Mouse (Mus musculus) macrophage (primary cell): ENCODE measurements around the gene Camta1. TPM values are rescaled to one million over a fixed set of nuclear protein-coding genes. Genes with fewer than 3 reads are reported as not detected.

Source experiments
- H3K27ac ChIP-seq: fragments of 350-480 bp; formaldehyde crosslinking; 2 replicates; pipeline ENCODE4 v1.9.0; 2021
- H3K36me3 ChIP-seq: fragments of 350-480 bp; formaldehyde crosslinking; 2 replicates; pipeline ENCODE4 v1.9.0; 2021; ENCODE audit errors: inconsistent target
- H3K4me3 ChIP-seq: fragments of 350-480 bp; formaldehyde crosslinking; 2 replicates; pipeline ENCODE4 v1.9.0; 2021; ENCODE audit errors: inconsistent target
- H3K79me2 ChIP-seq: fragments of 350-480 bp; formaldehyde crosslinking; 2 replicates; pipeline ENCODE4 v1.9.0; 2021; ENCODE audit errors: inconsistent target
- WGBS: methylation state at CpG from one replicate; pipeline ENCODE4 v1.1.7; 2026; ENCODE audit warnings: inconsistent platforms; ENCODE audit not compliant: missing documents; 5-methylcytosine and 5-hydroxymethylcytosine counted together
- polyA plus RNA-seq: library from polyadenylated mRNA; stranded (reverse); fragments of 250-400 nt; gene quantifications from 3 replicates; pipeline ENCODE4 v1.2.4, GENCODE M21; 2018; ENCODE audit warnings: inconsistent platforms

Camta1 gene
- polyA plus RNA-seq, 1 experiment from 2014 or later: 8.7 TPM

DNA sequence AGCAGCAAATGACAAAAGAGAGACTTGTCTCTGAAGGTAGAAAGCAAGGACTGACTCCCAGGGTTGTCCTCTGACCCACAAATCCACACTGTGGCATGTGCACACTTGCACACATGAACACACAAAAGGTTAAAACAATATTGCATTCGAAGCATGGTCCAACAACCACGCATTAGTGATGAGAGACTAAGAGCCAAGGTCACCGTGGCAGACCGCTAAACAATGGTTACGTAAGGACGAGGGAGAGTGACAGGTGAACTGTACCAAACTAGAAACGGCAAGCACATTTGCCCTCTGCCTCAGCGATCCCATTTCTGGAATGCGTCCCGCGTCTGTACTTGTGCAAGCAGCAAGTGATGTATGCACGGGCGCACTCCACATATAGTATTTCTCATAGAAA, 525.3 kb downstream of the Camta1 start:
- Histone ChIP-seq H3K36me3 (no peaks in the 10 kb centered on the region), H3K79me2 (no peaks in the 10 kb centered on the region), H3K27ac (no peak overlapping the region), H3K4me3 (no peak overlapping the region)
- WGBS: 86% methylated on average over 13 of the region's 13 CpGs

DNA sequence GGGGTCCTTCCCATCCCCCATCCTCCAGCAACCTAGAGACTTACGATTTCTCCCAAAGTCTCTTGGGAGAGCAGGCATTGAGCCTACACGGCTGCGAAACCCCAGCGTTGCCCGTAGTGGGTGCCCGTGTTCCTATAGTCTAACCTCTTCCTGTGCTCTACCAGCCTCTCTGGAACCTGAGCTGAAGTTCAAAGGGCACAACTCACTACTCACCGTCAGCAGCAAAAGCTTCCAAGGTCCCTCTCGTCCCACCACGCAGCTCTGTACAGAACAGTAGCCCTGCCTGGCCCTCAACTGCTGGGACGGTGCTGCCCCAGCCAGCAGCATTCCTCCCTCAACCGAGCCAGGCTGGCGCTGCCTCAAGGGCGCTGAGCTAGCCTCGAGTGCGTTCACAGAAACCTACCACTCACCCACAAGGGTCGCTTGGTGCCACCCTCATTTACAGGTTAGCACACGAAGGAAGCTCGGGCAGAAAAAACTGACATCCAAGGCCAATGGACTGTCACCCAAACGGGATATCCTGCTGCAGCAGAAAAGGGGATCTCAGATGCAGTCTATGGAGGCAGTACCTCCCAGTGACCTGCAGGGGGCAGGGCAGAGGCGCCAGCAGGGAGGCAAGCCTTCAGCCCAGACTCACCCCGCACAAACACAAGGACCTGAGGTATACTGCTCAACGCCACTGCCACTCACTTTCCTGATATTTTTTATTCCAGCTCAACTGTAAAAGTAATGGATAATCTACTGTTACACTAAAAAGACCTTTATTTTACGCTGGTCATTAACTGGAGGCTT, 526.5 kb downstream of the Camta1 start:
- H3K27ac ChIP-seq: no peak overlapping the region
- H3K36me3 ChIP-seq: no peaks in the 10 kb centered on the region
- WGBS: 42% methylated on average over 21 of the region's 23 CpGs
- H3K4me3 ChIP-seq: no peak overlapping the region
- H3K79me2 ChIP-seq: no peaks in the 10 kb centered on the region

DNA sequence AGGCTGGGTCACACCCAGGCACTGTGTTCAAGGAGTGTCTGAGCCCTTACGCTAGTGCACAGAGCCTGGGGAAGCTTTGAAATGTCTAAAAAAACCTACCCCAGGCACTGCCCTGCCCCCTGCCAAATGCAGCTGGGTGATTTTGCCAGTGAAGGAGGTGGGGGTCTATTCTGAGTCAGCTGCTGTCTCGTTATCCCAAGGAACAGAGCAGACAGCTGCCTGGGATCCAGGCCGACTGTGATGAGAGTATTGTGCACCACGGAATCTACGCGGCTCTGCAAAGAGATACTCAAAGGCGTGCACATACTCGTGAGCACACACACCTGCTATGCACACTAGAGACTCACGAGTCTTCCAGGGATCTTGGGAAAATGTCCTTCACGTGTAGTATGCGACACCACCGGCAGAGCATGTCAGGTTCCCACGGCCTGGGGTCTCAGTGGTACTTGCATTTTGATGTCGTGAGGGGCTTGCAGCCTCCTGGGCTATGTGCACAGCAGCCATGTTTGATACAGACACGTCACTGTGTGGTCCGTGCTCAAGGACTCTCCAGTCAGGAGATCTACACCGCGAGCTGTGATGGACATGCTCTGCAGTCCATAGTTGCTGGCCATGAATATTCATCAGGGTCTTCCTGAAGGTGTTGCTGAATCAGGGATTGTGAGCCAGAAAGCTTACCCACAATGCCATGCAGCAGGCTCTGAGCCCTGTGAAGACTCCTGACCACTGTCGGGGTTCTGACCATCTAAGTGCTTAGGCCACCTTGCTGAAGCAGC, 529.4 kb downstream of the Camta1 start:
- WGBS: 85% methylated on average over 19 of the region's 19 CpGs
- Histone ChIP-seq H3K27ac (no peak overlapping the region), H3K79me2 (no peaks in the 10 kb centered on the region), H3K36me3 (no peaks in the 10 kb centered on the region), H3K4me3 (no peak overlapping the region)

DNA sequence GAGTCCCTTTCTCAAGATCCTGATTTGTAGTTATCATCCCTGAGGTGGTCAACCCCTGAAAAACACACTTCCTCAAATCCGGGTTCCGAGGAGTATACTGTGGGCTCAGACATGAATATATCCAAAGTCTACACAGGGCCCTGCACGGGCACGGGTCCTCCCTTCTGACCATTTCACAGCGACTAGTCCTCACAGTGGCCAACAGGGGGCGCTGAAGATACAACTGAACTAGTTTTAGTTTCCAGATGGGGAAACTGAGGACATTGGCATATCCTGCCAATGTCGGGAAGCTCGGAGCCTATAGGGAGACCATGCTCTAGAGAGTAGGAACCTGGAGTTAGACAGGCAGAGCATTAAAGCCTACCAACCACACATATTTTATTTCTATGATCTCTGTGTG, 530.7 kb downstream of the Camta1 start:
- 50% methylated on average over 8 of the region's 8 CpGs for WGBS
- Histone ChIP-seq H3K4me3 (no peak overlapping the region), H3K27ac (no peak overlapping the region), H3K36me3 (no peaks in the 10 kb centered on the region), H3K79me2 (no peaks in the 10 kb centered on the region)

DNA sequence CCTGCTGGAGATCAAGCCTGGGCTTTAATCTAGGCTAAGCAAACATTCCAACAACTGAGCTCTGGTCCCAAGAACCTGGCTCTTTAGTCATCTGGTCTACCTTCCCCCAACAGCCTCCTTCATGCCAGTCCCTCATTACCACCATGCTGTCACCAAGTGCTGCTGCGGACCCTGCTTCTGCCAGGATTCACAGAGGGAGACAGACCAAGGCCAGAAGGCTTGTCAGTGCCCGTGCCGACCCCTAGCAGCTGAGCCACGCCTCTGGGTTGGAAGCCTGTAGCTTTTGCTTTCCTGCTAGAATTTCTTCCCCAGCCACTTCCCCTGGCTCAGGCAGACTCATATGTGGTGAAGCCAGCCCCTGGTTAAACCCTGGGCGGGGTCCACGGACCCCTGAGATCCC, 533.6 kb downstream of the Camta1 start:
- Histone ChIP-seq H3K79me2 (no peaks in the 10 kb centered on the region), H3K4me3 (no peak overlapping the region), H3K36me3 (no peaks in the 10 kb centered on the region), H3K27ac (no peak overlapping the region)
- WGBS: 70% methylated on average over 6 of the region's 6 CpGs

DNA sequence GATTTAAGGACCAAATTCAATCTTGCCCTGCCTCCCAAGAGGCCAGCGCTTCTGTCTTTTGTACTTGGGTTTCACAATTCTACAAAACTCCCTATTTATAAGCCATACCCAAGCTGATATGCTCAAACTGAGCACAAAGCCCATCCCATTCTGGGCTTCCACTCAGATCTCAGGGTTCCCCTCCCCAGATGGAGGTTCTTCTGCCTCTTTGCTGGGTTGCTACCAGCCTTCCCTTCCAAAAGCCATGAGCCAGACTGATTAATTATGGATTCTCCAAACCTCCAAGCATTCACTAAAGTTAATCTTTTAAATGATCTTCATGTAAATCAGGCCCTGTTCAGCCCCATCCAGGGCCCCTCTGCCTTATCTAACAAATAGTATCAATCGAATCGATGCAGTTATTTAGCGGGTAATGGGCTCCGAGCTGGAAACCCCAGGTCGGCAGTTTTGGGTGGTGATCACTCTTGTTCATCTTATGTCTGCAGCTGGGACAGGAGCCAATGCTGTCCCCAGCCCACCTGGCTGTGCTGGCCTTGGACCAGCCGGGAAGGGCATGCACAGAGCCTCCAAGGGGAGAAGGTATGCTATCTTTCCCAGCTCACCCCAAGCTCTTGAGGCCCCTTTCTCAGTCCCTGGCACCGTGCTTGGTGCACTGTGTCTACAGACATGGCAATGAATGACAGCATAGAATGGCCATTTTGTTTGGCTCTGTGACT, 534.5 kb downstream of the Camta1 start:
- Histone ChIP-seq H3K27ac (no peak overlapping the region), H3K36me3 (no peaks in the 10 kb centered on the region), H3K79me2 (no peaks in the 10 kb centered on the region), H3K4me3 (no peak overlapping the region)
- WGBS: 95% methylated on average over 8 of the region's 8 CpGs

DNA sequence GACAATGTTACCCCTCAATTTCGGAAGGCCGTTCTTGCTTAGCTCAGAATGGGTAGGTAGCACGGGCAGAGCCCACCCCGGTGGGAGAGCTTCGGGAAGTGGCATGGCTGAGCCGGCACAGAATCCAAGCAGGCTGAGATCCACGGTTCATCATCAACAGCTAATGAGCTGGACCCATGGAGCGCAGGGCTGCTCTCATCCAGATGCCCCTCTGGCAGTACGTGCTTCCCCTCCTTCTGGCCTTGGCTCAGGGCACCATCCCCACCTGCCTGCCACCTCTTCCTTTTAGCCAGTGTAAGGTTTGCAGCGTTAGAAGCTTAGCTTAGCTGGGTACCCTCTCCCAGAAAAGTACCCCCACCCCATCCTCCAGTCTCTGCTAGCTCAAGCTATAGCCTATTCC, 545.2 kb downstream of the Camta1 start:
- H3K79me2 ChIP-seq: no peaks in the 10 kb centered on the region
- H3K4me3 ChIP-seq: no peak overlapping the region
- H3K36me3 ChIP-seq: no peaks in the 10 kb centered on the region
- 79% methylated on average over 10 of the region's 10 CpGs for WGBS
- H3K27ac ChIP-seq: no peak overlapping the region

DNA sequence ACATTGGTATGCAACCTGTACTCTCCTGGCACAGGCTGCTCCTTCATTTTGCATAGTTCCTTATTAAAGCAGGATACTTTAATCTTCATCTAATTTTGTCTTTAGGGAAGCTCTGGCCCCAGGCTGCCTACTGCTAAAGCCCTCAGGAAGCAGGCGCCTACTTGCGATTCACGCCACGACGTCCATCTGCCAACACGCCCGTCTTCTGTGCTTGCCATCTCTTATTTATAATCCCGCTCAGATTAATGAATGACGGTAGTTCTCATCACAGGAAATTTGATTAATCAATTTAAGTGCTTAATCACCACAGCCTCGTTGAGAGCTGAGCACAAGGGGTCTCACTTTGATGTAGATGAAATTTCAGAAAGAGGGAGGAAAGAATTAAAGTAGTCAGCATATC, 546.0 kb downstream of the Camta1 start:
- 88% methylated on average over 10 of the region's 10 CpGs for WGBS
- Histone ChIP-seq H3K79me2 (no peaks in the 10 kb centered on the region), H3K27ac (no peak overlapping the region), H3K36me3 (no peaks in the 10 kb centered on the region), H3K4me3 (no peak overlapping the region)

DNA sequence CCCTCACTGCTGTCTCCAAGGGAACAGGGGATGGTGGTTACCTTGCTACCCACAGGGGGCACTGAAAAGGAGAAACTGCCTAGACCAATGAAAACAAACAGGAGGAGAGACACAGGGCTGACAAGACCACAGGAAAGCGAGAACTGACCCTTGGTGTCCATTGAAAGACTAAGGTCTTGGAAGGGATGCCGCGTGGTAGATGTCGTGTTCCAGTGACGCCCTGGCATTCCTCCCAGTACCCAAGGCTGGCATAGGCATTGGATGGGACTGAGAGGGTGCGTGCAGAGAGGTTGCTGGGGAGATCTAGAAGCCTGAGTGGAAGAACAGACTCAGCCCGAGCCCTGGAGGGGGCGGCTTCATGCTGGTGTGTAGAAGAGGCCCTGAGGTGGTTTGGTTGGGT, 550.9 kb downstream of the Camta1 start:
- Histone ChIP-seq H3K4me3 (no peak overlapping the region), H3K36me3 (no peaks in the 10 kb centered on the region), H3K79me2 (no peaks in the 10 kb centered on the region), H3K27ac (no peak overlapping the region)
- 92% methylated on average over 8 of the region's 8 CpGs for WGBS

DNA sequence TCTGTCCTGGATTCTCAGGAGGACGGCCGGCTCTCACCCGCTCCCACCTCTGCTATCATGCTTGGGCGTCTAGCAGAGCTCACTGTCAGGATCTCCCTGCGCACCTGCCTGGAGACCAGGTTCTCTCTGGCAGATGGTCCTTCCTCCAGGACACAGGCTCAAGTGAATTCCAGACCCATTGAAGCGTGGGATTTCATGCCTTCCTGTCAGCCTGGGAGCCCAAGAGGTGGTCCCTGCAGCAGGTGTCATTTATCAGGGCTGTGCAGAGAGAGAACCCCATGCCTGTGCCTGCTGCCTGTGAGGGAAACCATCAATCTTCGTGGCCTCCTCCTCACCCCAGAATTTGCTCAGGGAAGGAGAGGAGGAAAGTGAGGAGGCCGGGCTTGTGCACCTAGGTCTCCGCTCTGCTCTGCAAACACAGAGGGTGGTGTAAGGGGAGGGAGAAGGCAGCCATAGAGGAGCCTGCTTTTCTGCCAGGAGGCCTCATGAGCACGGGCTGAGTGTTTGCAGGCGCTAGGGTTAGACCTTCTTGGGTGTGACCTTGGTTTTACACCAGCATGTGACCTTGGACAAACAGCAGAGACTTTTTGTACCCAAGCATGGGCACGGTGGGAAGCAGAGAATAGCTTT, 551.5 kb downstream of the Camta1 start:
- H3K79me2 ChIP-seq: no peaks in the 10 kb centered on the region
- 64% methylated on average over 12 of the region's 12 CpGs for WGBS
- no peaks in the 10 kb centered on the region for H3K36me3 ChIP-seq
- H3K4me3 ChIP-seq: no peak overlapping the region
- H3K27ac ChIP-seq: no peak overlapping the region

DNA sequence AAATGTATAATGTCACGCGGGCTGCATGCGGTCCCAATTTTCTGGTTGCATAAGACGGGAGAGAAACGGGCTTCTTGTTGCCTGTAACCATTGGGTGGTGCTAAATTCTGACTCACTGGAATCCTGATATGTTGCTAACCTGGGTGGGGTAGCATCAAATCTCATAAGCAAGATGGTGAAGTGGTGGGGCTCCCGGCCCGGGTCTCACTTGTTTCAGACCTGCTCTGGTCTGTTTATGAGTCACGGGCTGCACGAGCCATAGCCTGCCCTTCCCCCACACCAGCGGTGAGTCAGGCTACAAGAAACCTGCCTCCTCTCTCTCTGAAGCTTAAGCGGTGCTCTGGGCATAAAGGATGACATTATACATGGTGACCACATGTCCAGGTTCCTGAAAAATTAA, 554.8 kb downstream of the Camta1 start:
- Histone ChIP-seq H3K79me2 (no peaks in the 10 kb centered on the region), H3K36me3 (no peaks in the 10 kb centered on the region), H3K27ac (no peak overlapping the region), H3K4me3 (no peak overlapping the region)
- 91% methylated on average over 11 of the region's 11 CpGs for WGBS

DNA sequence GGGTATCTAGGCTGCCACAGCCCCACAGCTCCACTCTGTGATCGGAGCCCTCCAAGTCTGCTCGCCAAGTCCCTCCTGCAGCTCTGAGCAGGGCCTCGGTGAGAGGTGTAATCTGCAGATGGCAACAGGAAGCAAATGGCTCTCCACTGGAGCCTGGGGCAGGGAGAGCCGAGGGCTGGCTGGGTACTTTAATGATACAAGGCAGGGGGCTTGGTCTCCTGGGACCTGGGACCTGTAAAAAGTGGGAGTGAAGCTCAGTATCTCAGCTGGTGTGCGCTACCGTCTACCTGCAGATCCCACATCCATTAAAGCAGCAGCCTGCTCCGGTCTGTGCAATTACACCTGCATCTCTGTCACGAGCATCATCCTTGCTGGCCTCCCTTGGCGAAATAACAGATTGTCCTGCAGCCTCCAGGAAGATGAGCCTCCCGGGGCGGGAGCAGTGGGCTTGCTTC, 555.3 kb downstream of the Camta1 start:
- Histone ChIP-seq H3K36me3 (no peaks in the 10 kb centered on the region), H3K4me3 (no peak overlapping the region), H3K27ac (no peak overlapping the region), H3K79me2 (no peaks in the 10 kb centered on the region)
- WGBS: 64% methylated on average over 11 of the region's 11 CpGs

DNA sequence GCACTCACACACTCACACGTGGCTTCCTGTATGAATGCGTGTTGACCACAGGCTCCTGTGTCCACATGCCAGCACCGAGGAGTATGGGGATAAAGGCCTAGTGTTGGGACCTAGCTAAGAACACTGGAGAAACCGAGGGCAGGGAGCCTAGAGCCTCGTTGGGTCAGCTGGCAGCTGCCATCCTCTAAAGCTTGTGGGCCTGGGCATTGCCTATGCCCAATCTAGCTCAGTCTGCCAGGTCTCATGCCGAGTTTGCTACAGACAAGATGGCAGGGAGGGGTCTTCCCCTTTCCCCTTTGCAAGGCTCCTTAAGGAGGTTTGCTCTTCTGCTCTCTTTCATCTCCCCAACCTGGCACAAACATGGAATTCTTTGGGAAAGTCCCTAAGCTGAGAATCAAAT, 555.9 kb downstream of the Camta1 start:
- H3K79me2 ChIP-seq: no peaks in the 10 kb centered on the region
- H3K36me3 ChIP-seq: no peaks in the 10 kb centered on the region
- H3K4me3 ChIP-seq: no peak overlapping the region
- H3K27ac ChIP-seq: no peak overlapping the region
- 66% methylated on average over 6 of the region's 6 CpGs for whole genome bisulfite sequencing

DNA sequence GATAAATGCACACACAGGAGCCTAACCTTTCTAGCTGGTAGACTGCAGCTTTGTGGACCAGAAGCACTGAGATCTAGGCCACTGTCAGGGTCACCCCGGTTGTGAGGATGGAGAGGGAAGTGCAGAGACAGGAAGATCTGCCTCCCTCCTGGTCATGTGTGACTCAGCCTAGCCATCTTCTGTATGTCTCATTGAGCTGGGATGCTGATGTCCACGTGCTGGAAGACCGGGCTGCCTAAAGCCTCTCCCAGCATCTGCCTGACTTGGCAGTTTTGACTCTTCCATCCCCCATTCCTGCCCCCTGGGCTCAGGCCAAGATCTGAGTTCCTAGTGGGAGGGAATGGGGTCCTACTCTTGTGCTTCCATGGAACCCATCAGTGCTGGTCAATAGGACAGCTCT, 557.7 kb downstream of the Camta1 start:
- Histone ChIP-seq H3K79me2 (no peaks in the 10 kb centered on the region), H3K36me3 (no peaks in the 10 kb centered on the region), H3K27ac (no peak overlapping the region), H3K4me3 (no peak overlapping the region)
- WGBS: 91% methylated on average over 3 of the region's 3 CpGs
